Mouse (Mus musculus): ENCODE measurements at regions not wholly inside any gene's neighbourhood (a gene's known extent, or its start where the extent isn't known, plus 50 kb on each side); places are given as distances from the start of the nearest gene placed in this dataset.

GRCm38 (mm10) chr15:46945423-46945822 is 6811.3 kb downstream of the 9330182O14Rik start:
- DNase-seq (ENCODE audit: low spot score, missing footprints) (no peak), ATAC-seq (ENCODE audit: low FRiP score) (0 out of 2 replicates have a peak, but pooled peaks have one; percentile 46)
- H3K4me1 ChIP-seq (ENCODE audit: control insufficient read depth, insufficient read depth, low read length) = no peaks in the 10 kb centered on the region
- H3K9ac ChIP-seq (ENCODE audit: low read length) = no peak overlapping the region
- WGBS = 87% methylated on average over 4 of the region's 4 CpGs
- no peak overlapping the region for H3K27ac ChIP-seq (ENCODE audit: low read depth, low read length)
- H3K27me3 ChIP-seq (ENCODE audit: control insufficient read depth, insufficient read depth, low read length) = no peaks in the 10 kb centered on the region
- H3K36me3 ChIP-seq (ENCODE audit: control insufficient read depth, insufficient read depth, low read length) = no peaks in the 10 kb centered on the region
- H3K4me3 ChIP-seq (ENCODE audit: low read depth, low read length) = no peak overlapping the region
- no peaks in the 10 kb centered on the region for H3K9me3 ChIP-seq (ENCODE audit: control insufficient read depth, low read length)
- no peak overlapping the region for H3K4me2 ChIP-seq

DNA sequence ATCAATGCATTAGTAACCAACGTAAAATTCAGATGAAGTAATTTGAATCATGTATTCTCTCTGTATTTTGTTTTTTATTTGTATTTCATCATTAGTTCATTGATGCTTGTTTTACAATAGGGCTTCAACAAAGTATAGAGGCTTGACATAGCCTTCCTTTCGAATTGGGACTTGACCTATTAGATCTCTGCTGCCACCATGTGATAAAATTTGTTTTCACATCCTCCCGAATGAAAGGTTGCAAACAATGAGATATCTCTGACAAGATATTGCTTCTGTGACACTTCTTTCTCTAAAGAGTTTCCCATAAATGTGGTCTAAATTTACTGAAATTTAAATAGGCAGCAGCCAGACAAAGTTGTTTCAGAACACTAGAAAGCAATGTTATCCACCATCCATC is 6856.0 kb downstream of the 9330182O14Rik start:
- ATAC-seq (ENCODE audit: low FRiP score) (no peak), DNase-seq (ENCODE audit: low spot score, missing footprints) (no peak)
- Histone ChIP-seq H3K4me1 (ENCODE audit: control insufficient read depth, insufficient read depth, low read length) (no peaks in the 10 kb centered on the region), H3K9me3 (ENCODE audit: control insufficient read depth, low read length) (no peaks in the 10 kb centered on the region), H3K27me3 (ENCODE audit: control insufficient read depth, insufficient read depth, low read length) (no peaks in the 10 kb centered on the region), H3K27ac (ENCODE audit: low read depth, low read length) (no peak overlapping the region), H3K4me2 (no peak overlapping the region), H3K9ac (ENCODE audit: low read length) (no peak overlapping the region), H3K36me3 (ENCODE audit: control insufficient read depth, insufficient read depth, low read length) (no peaks in the 10 kb centered on the region), H3K4me3 (ENCODE audit: low read depth, low read length) (no peak overlapping the region)
- WGBS = 44% methylated on average over 3 of the region's 3 CpGs

DNA sequence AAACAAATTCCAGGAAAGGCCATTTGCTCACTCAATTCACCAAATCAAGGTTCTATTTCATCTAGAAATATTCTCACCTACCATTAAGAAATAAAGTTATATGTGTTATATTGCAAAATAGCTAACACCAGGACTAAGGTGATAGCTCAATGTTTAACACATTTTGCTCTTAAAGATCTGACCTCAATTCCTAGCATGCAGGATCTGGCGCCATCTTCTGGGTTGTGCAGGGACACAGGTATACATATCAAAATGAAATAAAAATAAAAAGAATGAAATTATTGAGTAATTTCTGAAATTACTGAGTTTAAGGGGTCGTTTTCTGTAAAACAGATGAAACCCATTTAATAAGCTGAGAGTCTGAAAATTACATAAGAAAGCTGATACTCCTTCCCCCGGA is 6862.9 kb downstream of the 9330182O14Rik start:
- 51% methylated on average over 3 of the region's 3 CpGs for WGBS

More for the DNA sequence above, 6862.9 kb downstream of the 9330182O14Rik start:
- no peak overlapping the region for H3K4me2 ChIP-seq
- H3K9ac ChIP-seq (ENCODE audit: low read length) = no peak overlapping the region
- H3K4me1 ChIP-seq (ENCODE audit: control insufficient read depth, insufficient read depth, low read length) = no peaks in the 10 kb centered on the region
- no peaks in the 10 kb centered on the region for H3K27me3 ChIP-seq (ENCODE audit: control insufficient read depth, insufficient read depth, low read length)
- H3K4me3 ChIP-seq (ENCODE audit: low read depth, low read length) = no peak overlapping the region
- DNase-seq (ENCODE audit: low spot score, missing footprints) (no peak), ATAC-seq (ENCODE audit: low FRiP score) (no peak)
- no peaks in the 10 kb centered on the region for H3K9me3 ChIP-seq (ENCODE audit: control insufficient read depth, low read length)
- no peak overlapping the region for H3K27ac ChIP-seq (ENCODE audit: low read depth, low read length)
- no peaks in the 10 kb centered on the region for H3K36me3 ChIP-seq (ENCODE audit: control insufficient read depth, insufficient read depth, low read length)
